Mouse (Mus musculus) c-Kit-positive CD71-positive TER-119-positive erythroid progenitor cells, embryonic 14.5 days (primary cell): ENCODE data around the gene Zc3h10.
"Not testable (repeated sequence)": the region's sequence is repeated elsewhere in the genome, so short reads cannot be mapped to it uniquely, and the experiment has no call there.

Experiments used
- DNase-seq: peaks from one replicate; pipeline ENCODE4 v3.0.0-alpha.2; 2013; ENCODE audit warnings: low spot score

Zc3h10 gene

DNA sequence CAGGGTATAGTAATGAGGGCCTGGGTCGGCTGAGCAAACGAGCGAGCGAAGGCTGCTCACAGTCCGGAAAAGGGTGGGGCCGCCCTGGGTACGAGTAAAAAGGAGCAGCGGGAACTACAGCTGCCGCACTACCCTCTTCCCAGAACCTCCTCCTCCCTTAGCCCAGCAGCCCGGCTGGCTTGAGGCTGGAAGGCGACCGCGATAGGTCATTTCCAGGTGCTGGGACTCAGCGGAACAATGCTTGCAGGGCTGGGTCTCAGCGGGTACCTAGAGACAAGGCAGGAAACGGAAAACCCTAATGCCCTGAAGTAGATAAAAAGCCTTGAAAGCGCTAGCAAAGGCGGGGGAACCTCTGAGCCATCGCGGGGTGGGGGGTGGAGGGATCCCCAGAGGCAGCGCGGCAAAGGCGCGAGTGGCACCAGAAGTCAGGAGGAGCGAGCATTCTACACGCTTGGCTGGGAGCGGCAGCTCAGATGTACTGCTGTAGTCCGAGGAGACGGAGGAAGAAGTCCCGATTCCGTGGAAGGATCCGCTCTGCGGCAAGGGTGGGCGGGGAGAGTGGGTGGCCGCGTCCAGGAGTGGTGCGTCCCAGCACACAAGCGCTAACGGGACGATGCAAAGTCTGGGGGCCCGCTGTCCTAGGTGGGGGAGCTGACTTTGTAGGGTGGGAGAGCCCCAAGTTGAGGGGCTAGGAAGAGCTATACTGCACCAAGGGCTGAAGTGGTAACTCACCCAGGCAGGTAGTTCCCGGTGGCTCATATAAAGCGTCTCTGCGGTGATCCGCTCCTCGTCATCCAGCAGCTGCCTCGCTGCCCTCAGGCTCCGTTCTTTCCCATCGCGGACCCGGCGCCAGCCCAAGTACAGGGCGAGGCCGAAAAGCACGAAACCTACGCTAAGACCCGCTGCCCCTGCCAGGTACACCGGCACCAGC is 22.6 kb downstream of the Zc3h10 start:
- peak; percentile 52 for DNase-seq

DNA sequence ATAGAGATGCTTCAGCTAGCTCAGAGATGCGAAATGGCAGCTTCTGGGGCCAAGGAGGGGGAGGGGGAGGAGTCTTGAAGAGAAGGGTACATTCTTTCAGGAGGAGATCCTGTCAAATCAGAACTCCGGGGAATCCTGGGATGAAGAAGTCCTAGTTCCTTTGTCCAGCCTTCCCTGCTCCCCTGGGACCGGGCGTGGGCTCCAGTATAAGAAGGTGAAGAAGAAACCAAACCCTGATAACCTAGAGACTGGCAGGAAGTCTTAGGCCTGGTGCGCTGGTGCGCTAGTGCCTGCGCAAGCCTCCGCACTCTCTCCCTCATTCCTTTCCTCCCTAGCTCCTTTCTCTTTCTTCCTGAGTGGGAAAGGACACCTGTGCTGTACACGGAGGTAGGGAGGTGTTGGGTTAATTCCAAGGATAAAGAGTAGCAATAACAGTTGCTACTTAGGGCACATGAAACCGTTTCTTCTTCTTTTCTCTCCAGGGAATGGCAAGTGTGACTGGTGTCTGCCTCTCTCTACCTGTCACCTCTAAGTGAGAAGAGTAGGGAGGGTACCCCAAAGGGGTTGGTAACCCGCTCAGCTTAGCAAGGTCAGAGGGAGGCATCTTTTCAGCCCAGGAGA is 23.4 kb downstream of the Zc3h10 start:
- DNase-seq, result no peak

DNA sequence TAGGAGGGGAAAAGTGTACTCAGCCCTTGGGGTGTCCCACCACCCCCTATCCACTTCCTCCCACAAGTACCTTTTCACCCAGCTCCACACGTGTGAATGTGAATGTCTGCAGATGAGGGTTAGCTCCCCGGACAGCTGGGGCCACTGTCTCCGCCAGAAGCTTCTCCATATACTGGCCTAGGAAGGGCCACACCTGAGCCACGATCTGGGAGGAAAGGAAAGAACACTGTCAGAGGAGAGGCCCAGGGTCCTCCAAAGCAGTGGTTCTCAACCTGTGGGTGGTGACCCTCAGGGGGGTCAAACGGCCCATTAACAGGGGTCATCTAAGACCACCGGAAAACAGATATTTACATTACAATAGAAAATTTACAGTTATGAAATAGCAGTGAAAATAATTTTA is 25.2 kb downstream of the Zc3h10 start:
- no peak for DNase-seq

DNA sequence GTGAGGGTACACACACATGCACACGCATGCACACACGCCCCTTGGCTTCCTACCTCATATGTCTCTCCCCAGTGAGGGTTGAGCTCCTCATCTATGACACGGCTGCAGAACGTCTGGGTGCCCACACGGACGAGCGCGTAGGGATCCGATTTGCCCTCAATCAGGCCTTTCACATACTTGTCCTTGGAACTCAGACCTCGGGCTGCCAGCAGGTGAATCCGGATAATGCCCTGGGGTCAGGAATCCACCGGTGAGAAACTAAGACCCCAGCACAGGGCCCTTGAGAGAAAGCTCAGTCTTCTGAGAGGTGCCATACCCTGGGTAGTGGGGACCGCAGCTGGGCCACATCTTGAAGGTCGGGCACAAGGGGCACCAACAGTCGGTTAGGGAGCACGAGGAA is 27.0 kb downstream of the Zc3h10 start:
- no peak for DNase-seq

DNA sequence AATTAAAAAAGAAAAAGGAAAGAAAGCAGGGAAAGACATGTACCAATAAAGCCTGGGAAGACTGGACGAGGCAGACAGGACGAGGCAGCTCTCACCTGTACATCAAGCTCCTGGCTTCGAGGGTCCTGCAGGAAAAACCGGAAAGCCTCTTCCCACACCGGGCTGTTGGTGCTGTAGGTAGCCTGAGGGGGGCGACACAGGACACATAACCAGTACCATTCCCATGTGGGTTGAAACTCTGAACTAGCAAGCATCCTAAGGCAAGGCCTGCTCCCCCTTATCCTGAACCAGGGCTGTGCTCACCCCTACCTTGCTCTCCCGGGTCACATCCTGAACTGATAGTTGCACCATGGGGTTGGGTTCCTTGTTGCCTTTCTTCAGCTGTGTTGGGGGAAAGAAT is 28.7 kb downstream of the Zc3h10 start:
- DNase-seq, result no peak

DNA sequence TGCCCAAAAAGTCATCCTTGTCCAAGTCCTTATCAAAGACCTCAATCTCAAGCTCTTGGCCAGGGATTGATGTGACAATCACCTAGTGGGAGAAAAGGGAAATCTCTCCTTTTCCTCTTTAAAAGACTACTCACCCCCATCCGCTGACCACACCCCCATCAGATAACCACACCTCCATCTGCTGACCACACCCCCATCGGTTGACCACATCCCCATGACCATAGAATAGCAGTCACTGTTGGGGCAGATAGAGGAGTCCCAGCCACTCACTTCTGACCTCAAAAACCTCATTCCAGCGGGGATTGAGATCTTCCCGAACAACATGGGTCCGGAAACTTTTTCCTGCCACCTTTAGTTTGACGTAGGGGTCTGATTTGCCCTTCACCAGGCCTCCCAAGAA is 30.9 kb downstream of the Zc3h10 start:
- no peak for DNase-seq

DNA sequence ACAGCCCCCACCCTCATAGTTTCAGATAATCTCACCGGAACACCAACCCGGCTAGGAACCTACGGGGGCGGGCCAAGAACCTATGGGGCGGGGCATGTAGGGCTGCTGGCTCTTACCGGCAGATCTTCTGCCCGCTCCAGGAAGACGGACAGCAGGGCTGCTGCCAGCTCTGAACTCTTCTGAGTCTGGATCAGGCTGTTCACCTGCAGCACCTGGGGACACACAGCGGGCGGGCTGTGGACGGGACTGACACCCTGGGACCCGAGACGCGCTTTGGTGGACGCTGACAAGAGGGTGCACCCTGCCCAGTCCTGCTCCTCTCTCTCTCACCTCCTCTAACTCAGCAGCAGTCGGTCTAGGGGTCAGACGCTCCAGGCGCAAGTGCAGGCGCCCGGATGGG is 31.5 kb downstream of the Zc3h10 start:
- DNase-seq, result no peak

DNA sequence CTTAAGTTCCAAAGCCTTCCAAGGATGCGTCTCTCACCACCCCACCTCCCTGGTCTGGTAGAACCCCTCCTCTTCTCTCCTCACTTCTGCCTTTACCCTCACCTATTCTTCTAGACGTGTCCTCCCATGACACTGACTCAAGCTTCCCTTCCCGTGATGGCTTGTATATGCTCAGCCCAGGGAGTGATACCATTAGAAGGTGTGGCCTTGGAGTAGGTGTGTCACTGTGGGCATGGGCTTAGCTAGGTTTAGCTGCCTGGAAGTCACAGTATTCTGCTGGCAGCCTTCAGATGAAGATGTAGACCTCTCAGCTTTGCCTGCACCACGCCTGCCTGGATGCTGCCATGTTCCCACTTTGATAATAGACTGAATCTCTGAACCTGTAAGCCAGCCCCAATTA is 32.5 kb downstream of the Zc3h10 start:
- no peak for DNase-seq

DNA sequence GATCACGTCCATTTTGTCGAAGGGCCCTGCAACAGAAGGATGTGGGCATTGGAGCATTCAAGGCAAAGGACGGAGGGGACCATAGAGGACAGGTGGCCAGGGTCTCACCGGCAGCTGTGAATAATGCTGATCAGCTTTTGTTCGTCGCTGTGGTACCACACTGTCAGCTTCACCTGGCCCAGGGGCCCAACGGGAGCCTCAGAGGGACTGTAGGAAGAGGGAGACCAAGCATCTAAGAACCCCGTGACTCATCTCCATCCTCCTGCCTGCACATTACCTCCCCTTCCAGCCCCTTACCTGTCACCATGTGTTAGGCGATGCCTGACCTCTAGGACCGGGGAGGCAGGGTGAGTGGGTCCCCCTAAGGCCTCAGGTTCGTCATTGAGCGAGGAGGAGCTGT is 35.8 kb downstream of the Zc3h10 start:
- DNase-seq, result no peak

DNA sequence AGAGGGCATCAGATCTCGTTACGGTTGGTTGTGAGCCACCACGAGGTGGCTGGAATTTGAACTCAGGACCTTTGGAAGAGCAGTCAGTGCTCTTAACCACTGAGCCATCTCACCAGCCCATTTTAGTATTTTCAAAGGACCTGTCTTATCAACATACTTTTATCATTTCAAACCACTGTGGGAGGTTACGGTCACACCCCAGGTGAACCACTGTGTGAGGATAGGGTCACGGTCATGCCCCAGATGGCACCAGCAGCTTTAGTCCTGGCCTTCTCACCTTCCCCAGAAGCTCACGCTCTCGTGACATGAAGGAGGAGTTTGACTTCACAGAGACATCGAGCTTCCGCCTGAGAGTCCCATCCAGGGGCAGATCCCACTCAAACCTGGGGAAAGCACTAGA is 36.4 kb downstream of the Zc3h10 start:
- no peak for DNase-seq

DNA sequence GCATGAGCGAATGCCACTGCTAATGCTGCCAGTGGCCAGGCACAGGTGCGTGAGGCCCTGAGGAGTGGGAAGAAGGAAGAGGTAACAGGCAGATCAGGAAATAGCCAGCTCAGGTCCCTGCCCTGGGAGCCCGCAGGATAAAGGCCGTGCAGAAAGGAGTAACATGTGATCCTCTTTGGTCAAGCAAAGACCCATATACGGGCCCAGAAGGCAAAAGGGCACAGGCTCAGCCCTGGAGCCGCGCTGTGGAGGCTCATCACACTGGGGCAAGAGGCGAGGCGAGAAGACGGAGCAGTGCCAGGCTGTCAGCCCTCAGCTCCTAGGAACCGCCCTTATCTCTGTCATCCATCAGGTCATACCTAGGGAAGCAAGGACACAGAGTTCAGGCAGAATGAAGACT is 37.3 kb downstream of the Zc3h10 start:
- DNase-seq, result no peak

DNA sequence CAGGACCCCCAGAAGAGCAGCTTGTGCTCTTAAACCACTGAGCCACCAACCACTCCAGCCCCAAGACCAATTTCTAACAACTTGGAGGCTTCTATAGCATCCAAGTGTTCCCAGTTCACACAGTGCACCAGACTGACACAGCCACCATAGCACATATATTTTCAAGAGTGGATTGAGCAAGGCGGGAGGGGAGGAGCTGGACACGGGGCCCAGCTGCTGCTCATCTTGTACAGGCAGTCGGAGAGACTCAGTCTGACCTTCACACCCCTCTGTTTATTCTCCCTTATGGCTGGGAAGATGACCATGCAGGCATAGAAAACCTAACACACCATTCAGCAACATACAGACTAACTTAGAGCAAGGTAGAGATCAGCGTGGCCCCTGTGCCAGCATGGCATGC is 37.7 kb downstream of the Zc3h10 start:
- no peak for DNase-seq

DNA sequence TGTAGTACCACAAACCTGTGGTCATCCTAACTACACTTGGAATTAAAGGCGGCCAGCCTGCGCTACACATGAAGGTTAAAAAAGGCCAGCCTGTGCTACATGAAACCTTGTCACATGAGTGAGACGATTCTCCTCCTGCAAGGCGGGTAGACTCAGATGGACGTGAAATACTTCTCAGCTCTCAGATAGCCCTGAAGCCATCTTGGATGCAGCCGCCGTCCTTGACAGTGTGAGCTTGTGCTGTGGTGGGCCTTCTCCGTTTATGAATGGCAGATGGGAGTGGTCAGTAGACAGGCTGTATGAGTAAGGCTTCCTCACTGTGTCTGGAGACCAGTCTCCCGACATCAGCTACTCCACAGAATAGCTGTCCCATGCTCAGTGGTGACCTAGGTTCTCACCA is 38.4 kb downstream of the Zc3h10 start:
- DNase-seq, result no peak

DNA sequence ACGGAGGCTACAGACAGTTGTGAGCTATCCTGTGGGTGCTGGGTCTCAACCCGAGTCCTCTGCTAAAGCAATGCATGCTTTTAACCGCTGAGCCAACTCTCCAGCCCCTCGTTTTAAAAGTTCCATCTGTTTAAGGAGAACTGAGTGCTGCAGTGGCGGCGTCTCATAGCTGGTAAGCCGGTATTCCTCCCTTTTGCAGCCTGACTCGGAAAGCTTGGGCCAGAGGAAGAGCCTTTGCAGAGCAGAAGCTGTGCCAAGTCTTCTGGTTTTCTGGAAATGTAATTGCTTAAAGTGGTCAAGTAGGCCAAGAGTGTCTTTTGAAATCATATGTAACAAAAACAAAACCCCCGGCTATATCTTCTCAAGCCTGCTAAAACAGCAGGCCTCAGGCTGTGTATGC is 39.3 kb downstream of the Zc3h10 start:
- DNase-seq, result no peak

DNA sequence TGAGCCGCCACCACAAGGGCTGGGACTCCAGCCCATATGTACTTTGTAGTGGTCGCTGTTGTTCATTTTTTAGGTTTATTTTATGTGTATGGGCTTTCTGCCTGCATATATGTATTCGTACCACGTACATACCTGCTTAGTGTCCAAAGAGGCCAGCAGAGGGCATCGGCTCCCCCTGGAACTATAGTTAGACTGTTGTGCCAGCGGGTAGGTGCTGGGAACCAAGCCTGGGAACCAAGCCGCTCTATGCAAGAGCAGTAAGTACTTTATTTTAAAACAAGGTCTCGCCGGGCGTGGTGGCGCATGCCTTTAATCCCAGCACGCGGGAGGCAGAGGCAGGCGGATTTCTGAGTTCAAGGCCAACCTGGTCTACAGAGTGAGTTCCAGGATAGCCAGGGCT is 41.6 kb downstream of the Zc3h10 start:
- DNase-seq, result no peak

DNA sequence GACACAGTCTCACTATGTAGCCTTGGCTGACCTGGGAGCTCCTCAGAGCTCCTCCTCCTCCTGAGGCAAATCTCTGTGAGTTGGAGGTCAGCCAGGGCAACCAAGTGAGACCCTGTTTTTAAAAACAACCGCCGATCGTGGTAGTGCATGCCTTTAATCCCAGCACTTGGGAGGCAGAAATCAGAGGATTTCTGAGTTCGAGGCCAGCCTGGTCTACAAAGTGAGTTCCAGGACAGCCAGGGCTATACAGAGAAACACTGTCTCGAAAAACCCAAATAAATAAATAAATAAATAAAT is 42.3 kb downstream of the Zc3h10 start:
- DNase-seq, result not testable (repeated sequence)

DNA sequence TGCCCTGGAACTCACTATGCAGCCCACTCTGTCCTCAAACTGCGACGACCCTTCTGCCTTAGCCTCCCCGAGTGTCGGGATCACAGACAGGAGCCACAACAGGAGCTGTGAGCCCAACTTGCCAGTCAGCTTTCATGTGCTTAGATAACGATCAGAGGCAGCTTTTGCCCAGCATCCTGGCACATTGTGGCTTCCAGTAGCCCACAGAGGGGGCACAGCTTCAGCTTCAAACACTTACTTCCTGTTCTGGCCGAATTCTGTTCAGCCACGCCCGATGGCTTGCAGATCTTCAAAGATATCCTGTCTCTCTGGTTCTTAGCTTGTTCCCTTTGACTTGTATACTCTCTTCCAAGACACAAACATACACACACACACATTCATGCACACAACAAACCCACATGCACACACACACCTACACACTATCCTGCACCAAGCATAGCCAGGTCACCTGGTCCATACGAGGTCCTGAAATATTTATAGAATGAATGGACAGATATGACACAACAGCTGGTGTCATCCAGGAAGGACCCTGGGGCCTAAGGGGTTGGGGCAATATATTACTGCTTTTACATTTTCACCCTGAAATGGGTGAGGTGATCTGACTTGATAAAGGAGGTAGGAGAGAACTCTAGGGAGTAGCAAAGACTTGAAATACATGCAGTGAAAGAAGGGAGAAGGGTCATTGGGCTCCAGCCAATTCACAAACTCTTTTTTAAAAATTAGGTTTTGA is 42.8 kb downstream of the Zc3h10 start:
- DNase-seq, result no peak

DNA sequence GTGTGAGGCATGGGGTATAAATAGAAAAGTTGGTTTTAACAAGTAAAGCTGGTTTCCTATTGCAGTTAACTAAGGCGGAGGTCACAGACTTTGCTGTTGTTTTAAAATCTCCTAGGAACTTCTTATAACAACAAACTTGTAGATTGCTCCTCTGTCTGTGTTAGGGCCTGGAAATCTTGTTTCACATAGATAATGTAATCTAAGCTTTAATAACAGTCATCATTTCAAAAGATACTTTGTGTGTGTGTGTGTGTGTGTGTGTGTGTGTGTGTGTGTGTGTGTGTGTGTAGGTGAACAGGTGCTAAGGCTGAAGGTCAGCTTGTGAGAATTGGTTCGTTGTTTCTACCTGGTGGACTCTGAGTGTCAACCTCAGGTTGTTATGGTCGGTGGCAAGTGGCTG is 43.6 kb downstream of the Zc3h10 start:
- no peak for DNase-seq

DNA sequence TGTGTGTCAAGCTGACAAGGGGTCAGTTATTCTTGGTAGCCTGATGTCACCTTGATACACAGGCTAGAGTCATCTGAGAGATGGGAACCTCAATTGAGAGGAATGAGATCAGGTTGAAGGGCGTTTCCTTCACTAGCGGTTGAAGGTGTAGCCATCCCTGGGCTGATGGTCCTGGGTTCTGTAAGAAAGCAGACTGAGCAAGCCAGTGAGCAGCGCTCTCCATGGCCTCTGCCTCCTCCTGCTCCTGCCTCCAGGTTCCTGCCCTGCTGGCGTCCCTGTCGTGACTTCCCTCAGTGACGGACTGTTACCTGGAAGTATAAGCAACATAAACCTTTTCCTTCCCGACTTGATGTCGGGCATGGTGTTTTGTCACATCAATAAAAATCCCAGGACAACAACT is 44.0 kb downstream of the Zc3h10 start:
- DNase-seq, result no peak

DNA sequence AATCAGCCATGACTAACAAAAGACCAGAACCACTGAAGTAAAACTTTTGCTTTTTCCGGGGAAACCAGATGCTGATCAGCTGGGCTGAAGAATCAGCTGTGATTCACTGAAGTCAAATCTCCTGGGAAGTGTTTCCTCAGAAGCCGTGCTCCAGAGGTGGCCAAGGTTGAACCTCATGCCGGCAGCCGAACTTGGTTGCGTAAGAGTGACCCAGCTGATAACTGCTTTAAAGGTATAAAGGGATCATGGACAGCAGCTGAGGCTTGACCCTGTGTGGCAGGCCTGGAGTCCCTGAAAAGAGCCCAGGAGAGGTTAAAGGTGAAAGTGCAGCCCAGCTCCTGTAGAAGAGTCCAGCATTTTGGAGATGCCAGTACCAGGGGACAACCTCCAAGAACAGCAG is 45.2 kb downstream of the Zc3h10 start:
- DNase-seq, result no peak

DNA sequence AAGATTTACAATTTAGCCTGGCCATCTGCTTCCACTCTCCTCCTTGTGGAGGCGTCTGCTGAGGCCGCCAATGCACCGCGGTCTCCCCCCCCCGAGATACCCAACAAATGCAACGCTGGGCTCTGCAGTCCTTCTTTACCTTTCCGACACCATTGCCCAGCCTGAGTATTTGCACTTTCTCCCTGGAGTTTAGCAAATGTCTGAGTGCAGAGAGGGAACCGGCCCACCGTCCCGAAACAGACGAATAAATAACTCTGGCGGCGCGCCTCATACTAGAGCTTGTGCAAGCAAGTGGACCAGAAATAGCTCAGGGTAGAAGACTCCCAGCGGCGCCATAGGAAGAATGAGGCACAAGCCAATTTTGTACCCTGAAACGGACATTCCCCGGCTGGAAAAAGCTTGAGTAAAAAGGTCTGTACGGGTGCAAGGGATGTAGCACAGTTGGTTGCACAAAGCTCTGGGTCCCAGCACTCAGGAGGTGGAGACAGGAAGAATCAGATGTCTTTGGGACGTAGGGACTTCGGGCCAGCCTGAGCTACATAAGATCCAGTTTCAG is 48.4 kb downstream of the Zc3h10 start:
- peak; percentile 47 for DNase-seq

DNA sequence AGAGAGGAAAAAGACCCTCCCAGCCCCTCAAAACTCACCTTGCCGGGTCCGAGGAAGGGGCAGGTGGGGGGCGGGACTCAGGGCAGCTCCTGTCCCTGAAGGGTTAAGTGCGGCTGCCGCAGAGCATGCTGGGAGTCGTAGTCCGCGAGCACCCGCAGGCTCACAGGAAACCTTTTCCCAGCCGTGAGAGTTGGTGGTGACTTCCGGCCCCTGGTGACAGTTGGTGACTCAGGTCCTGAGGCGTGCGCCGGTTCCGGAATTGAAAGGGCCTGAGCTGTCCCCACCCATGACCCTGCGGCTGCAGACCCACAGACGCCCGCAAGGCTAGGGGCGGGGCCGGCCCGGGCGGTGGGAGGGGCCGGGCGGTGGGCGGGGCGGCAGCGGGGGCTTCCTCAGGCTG is 49.0 kb downstream of the Zc3h10 start, which contains the start of gene Myl6b:
Gene Myl6b (minus strand): TSS at position 96 of the 400 bp plus-strand sequence.
- DNase-seq, result peak; percentile 92
